Mouse (Mus musculus): ENCODE measurements around the gene Pilrb1.

Pilrb1 gene

DNA sequence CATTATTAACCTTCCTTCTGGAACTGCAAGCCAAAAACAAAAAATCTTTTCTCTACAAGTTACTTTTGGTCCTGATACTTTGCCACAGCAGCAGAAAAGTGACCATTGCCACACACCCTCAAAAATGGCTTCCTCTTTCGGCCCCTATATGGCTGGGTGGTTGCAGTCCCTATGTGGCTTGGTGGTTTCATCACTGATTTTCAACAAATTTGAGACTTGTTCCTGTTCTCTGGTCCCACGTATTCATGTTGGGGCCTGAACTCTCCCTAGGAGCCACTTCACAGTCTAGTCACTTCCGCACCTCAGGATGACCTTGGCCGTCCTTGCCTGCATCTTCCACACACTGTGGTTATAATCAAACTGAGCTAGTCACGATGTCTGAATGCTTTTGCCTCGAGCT, 29.2 kb downstream of the Pilrb1 start:
- DNase-seq (ENCODE audit: low spot score in 2 of 2): no peak

DNA sequence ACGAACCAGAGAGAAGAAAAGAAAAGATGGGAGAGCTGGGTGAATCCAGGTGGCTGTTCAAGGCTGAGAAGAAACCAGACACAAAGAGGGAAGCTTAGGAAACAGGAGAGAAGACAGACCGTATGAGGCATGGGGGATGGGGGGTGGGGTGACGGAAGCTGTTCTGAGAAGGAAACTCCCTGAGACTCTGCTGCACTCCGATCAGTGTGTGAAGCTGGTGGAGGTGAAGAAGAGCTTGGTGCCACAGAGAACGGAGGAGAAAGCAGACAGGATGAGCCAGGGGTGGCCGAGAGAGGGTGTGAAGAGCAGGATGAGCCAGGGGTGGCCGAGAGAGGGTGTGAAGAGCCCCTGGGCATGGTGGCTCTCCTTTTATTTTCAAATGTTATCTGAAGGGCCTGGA, 31.5 kb downstream of the Pilrb1 start:
- DNase-seq (ENCODE audit: low spot score in 2 of 2): no peak

DNA sequence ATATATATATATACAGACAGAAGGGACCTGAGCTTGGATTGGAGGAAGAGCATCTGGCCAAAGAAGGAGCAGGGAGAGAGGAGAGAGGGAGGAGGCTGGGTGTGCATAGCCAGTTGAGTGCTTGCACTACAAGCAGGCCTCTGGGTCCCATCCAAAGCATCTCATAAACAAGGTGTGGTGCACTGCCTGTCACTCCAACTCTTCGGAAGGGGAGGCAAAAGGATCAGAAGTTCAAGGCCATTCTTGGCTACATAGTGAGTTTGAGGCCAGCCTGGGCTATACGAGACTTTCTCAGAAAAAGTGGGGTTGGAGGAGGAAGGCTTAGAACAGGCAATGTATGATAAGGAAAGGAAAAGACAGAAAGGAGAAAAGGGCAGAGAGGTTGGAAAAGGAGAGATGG, 31.9 kb downstream of the Pilrb1 start:
- DNase-seq (ENCODE audit: low spot score in 2 of 2): no peak

DNA sequence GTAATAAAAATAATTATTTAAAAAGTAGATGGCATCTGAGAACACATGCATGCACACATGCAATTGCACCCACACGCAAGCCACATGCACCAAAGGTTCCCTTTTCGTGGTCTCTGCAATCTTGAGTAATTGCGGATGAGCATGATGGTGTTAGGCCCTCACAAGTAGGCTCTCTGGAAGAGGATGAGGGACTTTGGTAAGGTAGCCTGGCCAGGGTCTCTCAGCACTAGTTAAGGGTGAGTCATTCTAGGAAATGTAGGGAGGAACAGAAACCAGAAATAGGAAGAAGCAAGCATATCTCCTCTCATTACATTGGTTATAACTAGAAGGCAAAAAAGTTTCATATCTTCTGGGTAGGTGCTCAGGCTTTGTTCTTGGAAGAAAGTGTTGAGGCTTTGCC, 32.9 kb downstream of the Pilrb1 start:
- no peak for DNase-seq (ENCODE audit: low spot score in 2 of 2)

DNA sequence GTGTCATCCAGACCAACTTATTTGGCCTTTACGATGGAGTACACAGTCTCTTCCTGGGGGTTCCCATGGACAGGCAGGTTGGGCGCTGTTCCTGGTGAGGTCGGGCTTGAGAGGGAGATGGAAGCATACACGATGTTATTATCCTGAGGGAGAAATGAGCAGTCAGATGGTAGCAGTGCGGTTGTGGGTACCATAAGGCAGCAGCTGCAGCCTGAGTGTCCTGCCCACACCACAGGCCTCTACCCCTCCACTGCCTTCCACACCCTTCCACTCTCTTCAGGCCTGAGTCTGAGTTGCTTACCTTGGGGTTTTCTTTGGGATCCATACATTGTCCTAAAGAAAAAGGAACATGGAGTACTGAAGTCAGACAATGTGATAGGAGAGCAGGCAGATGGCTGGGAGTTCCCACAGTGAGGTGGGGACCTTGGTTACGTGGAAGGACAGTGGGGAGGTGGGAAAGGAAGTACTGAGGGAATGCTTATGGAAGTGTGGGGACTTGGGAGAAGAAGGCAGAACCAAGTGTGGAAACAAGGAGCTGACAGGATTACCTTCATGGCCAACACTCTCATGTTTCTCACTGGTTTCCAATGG, 34.4 kb downstream of the Pilrb1 start:
- no peak for DNase-seq (ENCODE audit: low spot score in 2 of 2)

DNA sequence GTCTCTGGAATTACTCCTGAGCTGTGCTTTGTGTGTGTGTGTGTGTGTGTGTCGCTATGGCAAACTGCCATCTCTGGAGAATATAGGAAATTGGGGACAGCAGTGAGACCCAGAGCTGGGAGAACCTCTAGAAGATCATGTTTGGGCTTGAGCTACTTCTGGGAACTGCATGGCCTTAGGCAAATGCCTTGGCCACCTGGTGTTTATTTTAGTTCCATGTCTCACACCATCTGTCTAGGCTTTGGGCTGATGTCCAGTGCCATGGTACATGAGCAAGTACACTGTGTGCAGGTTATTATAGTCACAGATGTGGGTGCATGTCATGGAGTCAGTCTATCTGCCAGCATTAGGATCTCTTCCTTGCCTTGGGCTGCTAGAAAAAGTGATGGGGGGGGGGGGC, 35.3 kb downstream of the Pilrb1 start:
- no peak for DNase-seq (ENCODE audit: low spot score in 2 of 2)

DNA sequence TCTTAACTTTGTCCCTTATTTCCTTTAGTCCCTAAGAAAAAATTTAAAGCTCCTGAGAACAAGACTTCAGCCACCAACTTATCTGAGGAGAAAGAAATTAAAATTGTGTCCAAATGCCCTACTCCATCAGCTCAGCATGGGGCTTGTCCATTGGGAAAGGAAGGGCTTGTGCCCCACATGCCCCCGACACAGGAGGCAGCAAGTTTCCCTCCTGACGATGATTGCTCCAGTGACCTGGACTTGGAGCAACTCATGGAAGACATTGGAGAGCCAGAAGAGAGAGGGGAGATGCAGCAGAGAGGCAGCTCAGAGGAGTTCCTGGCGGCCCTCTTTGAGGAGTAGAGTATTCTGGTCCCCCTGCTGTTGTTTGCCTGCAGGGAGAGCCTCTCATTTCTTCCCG, 35.8 kb downstream of the Pilrb1 start:
- no peak for DNase-seq (ENCODE audit: low spot score in 2 of 2)

DNA sequence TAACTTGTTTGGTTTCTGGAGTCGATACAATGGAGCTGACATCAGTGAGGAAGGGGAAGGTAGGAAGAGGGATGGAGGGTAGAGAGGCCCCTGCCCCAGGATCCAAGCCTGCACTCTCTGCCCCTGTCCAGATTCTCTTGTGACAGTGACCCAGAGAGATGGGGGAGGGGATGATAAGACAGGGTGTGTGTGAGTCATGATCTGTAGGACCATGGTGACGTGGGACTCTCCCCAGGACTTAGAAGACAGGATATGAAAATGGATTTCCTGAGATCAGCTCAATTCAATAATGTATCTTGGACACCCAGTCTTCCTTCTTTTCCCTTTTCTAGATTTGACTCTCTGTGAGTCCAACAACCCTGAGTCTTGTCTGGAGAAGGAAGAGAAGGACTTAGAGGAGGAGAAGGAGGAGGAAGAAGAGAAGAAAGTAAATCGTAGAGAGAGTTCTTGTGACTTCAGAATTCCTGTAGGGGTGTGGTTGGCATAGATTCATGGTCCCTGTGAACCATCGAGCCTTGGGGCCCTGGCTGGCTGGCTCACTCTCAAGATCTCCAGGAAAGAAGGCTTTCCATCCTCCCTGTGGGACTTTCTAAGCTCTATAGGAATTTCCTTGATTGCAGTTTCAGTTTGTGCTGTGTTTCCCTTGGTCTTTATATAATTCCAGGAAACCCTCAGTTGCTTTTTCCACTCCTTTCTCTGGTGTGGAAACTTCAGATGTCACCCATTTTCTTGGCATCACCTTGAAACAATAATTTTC, 40.3 kb downstream of the Pilrb1 start:
- DNase-seq (ENCODE audit: low spot score in 2 of 2): no peak

DNA sequence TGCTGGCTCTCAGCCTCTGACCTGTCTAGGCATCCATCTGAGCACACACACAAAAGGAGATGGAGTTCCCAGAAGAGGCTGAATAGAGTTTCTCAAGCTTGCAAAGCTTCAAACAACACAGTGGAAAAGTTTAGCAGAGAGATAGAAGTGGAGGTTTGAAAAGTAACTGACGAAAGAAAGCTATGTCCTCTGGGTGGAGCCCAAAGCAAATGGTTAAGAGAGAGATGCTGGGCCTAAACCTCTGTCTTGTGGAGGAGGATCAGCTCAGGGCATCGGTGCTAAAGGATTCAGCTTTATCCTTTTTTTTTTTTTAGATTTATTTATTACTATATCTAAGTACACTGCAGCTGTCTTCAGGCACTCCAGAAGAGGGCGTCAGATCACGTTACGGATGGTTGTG, 49.6 kb downstream of the Pilrb1 start:
- no peak for DNase-seq (ENCODE audit: low spot score in 2 of 2)

DNA sequence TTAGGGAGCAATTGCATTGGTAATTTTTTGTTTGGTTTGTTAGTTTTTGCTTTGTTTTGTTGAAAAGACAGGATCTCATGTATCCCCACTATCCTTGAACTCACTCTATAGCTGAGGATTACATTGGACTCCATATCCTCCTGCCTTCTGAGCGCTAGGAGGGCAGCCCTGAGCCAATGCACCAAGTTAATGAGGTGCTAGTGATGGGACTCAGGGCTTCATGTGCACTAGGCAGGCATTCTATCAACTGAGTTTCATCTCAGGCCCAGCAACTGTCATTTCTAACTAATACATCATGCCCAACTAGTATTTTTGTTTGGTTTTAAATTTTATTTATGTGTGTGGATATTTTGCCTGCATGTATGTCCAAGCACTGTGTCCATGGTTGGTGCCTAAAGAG, 51.7 kb downstream of the Pilrb1 start:
- no peak for DNase-seq (ENCODE audit: low spot score in 2 of 2)

Data from spleen, postnatal 10 days (tissue).